In genomic region chr13:28690511-28691160, GRCm38 (mm10) we compare ENCODE assay signal across 10 mouse cellular contexts.
DNase-seq lines count a peak whose midpoint lies in the region; ATAC-seq lines count a peak whose summit lies in the region.
"Had no signal": no experiment of that assay in that cellular context is flagged by ENCODE, and none has a peak within 500 bp of the region (broad histone marks: within the 10 kb centered on the region; RNA-seq: fewer than 3 reads in every experiment).

No protein-coding gene starts in this region.

- WGBS in forebrain, embryonic 16.5 days = 41% methylated on average over 5 of the region's 5 CpGs
- WGBS in neural tube, embryonic 13.5 days = 73% methylated on average over 5 of the region's 5 CpGs

- no peak overlapping the region for H3K4me2 ChIP-seq in forebrain, embryonic 16.5 days (ENCODE audit: low read length)
- no peak overlapping the region for H3K4me2 ChIP-seq in neural tube, embryonic 13.5 days
- H3K4me2 ChIP-seq: liver, embryonic 11.5 days had no signal

- no peak overlapping the region for H3K9ac ChIP-seq in forebrain, embryonic 16.5 days (replicated peaks; ENCODE audit: low read depth, low read length)
- H3K9ac ChIP-seq in neural tube, embryonic 13.5 days = no peak overlapping the region

- peaks cover 14% of the 10 kb centered on the region for H3K4me1 ChIP-seq in forebrain, embryonic 16.5 days (replicated peaks; ENCODE audit: control insufficient read depth, insufficient read depth, low read length)
- peaks cover 14% of the 10 kb centered on the region for H3K4me1 ChIP-seq in neural tube, embryonic 13.5 days (replicated peaks)

- peak overlapping the region; percentile 75 for H3K27ac ChIP-seq in forebrain, embryonic 16.5 days (ENCODE audit: low read length)
- 0 out of 2 replicates have a peak overlapping the region, but pooled peaks have one; percentile 18 for H3K27ac ChIP-seq in neural tube, embryonic 13.5 days (replicated peaks)

- H3K27me3 ChIP-seq in forebrain, embryonic 16.5 days (replicated peaks; ENCODE audit: control insufficient read depth, insufficient read depth, low read length) = no peaks in the 10 kb centered on the region
- no peaks in the 10 kb centered on the region for H3K27me3 ChIP-seq in neural tube, embryonic 13.5 days

- ATAC-seq in forebrain, embryonic 16.5 days = peak; percentile 88
- no peak for ATAC-seq in neural tube, embryonic 13.5 days (ENCODE audit: low read depth)
- ATAC-seq: inflammation-experienced regulatory T-cells, adult 6 months had no signal

- no peaks in the 10 kb centered on the region for H3K9me3 ChIP-seq in forebrain, embryonic 16.5 days (ENCODE audit: control insufficient read depth, low read length)
- no peaks in the 10 kb centered on the region for H3K9me3 ChIP-seq in neural tube, embryonic 13.5 days

- intact Hi-C loops in left cerebral cortex, postnatal 4 days (cut with DNase I) = no loop called here

- no peaks in the 10 kb centered on the region for H3K36me3 ChIP-seq in forebrain, embryonic 16.5 days (ENCODE audit: control insufficient read depth, insufficient read depth)
- no peaks in the 10 kb centered on the region for H3K36me3 ChIP-seq in neural tube, embryonic 13.5 days

- peak; percentile 13 for DNase-seq in left cerebral cortex, postnatal 4 days
- no peak for DNase-seq in left cerebral cortex, adult 9 months (ENCODE audit: low spot score in 2 of 2)
- DNase-seq in embryo, embryonic 11.5 days (ENCODE audit: low read depth, low spot score) = peak; percentile 35
- no peak for DNase-seq in cerebellum, adult 9-11 months
- no peak for DNase-seq in adrenal gland, postnatal 25 days
- no peak for DNase-seq in ovary, postnatal 14 days (ENCODE audit: low spot score)

- no peak overlapping the region for H3K4me3 ChIP-seq in forebrain, embryonic 16.5 days (replicated peaks; ENCODE audit: low read length)
- H3K4me3 ChIP-seq in neural tube, embryonic 13.5 days = no peak overlapping the region

Comparison
In these comparisons a context has a peak if more than half of its experiments do, and no peak if none do; other contexts are left out.
1. DNase-seq: peak in left cerebral cortex, postnatal 4 days (single experiment) and embryo, embryonic 11.5 days (single experiment); none in left cerebral cortex, adult 9 months (0 of 2), cerebellum, adult 9-11 months (single experiment), adrenal gland, postnatal 25 days (single experiment) and ovary, postnatal 14 days (single experiment).